Mouse (Mus musculus) heart, adult 2 months (tissue): ENCODE data around the gene C1ra.
"Not testable (repeated sequence)": the region's sequence is repeated elsewhere in the genome, so short reads cannot be mapped to it uniquely, and the experiment has no call there.

ENCODE experiments used
- CTCF ChIP-seq: fragments of 200-600 bp; IDR thresholded peaks from 2 replicates; pipeline ENCODE4 v1.8.1; 2022; ENCODE audit warnings: antibody characterized with exemption, mild to moderate bottlenecking, moderate library complexity
- EP300 ChIP-seq: fragments of 200-500 bp; IDR thresholded peaks from 2 replicates; pipeline ENCODE4 v1.6.1; 2011; ENCODE audit warnings: low read depth, low read length, control low read depth; ENCODE audit not compliant: insufficient read depth
- POLR2A ChIP-seq: fragments of 200-500 bp; IDR thresholded peaks from 2 replicates; pipeline ENCODE4 v1.6.1; 2011; ENCODE audit warnings: mild to moderate bottlenecking, low read depth, low read length, control low read depth; ENCODE audit not compliant: insufficient read depth

DNA sequence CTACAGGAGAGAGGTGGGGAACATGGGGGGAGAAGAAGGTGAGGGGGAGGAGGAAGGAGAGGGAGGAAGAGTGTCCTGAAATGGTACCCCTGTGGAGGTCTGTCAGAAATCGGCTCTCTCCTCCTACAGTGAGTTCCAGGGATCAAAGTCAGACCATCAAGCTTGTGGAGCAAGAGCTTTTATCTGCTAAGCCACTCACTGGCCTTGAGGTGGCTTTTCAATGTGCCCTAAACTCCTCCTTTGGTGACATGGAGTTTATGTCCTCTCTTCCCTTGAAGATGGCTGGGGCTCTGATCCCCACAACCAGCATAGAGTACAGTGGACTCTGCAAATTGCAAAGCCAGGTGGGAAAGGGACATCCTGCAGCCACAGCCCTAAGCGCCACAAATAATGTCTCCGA, 35.8 kb downstream of the C1ra start:
- TF ChIP-seq CTCF, POLR2A, EP300: not testable (repeated sequence)
